Mouse (Mus musculus) kidney, adult 2 months (tissue): Measurements from ENCODE around the gene Mphosph10. TPM values are rescaled to one million over a fixed set of nuclear protein-coding genes. Genes with fewer than 3 reads are reported as not detected.
A peak's percentile ranks its signal among the peaks of the same experiment; 100 is the strongest.

Source experiments
- DNase-seq: peaks from one replicate; pipeline ENCODE4 v3.0.0; 2021
- H3K27ac ChIP-seq: fragments of 200-500 bp; 2 replicates; pipeline ENCODE4 v1.5.1; 2012; ENCODE audit warnings: low read depth, low read length, control low read depth, inconsistent platforms; ENCODE audit not compliant: insufficient read depth
- H3K27me3 ChIP-seq: fragments of 200-500 bp; replicated peaks from 2 replicates; pipeline ENCODE4 v1.6.1; 2012; ENCODE audit warnings: mild to moderate bottlenecking, moderate library complexity, low read length, inconsistent platforms; ENCODE audit not compliant: control insufficient read depth, insufficient read depth
- H3K36me3 ChIP-seq: fragments of 200-500 bp; 2 replicates; pipeline ENCODE4 v1.6.1; 2012; ENCODE audit warnings: mild to moderate bottlenecking, moderate library complexity, low read length, inconsistent platforms; ENCODE audit not compliant: control insufficient read depth, insufficient read depth
- H3K4me1 ChIP-seq: fragments of 200-500 bp; 2 replicates; pipeline ENCODE4 v1.6.1; 2011; ENCODE audit warnings: low read length; ENCODE audit not compliant: control insufficient read depth, insufficient read depth
- H3K4me3 ChIP-seq: fragments of 200-500 bp; 2 replicates; pipeline ENCODE4 v1.5.1; 2011; ENCODE audit warnings: mild to moderate bottlenecking, low read depth, low read length, control low read depth; ENCODE audit not compliant: insufficient read depth
- CTCF ChIP-seq: fragments of 200-500 bp; conservative IDR thresholded peaks from 2 replicates; pipeline ENCODE4 v1.5.1; 2011; ENCODE audit warnings: low read depth, mild to moderate bottlenecking, control low read depth, low read length, moderate library complexity, mixed read lengths; ENCODE audit not compliant: insufficient read depth, insufficient read length
- POLR2A ChIP-seq: fragments of 200-500 bp; IDR thresholded peaks from one replicate; pipeline ENCODE4 v1.6.1; 2011; ENCODE audit warnings: low read depth, low read length, control low read depth
- WGBS: fragments of 180-500 bp; shearing (Covaris S2); methylation state at CpG from one replicate; pipeline ENCODE4 v1.1.7; 2018; 5-methylcytosine and 5-hydroxymethylcytosine counted together
- polyA plus RNA-seq: library from polyadenylated mRNA; depleted of rRNA; stranded (reverse); fragments of >200 nt; gene quantifications from 2 replicates; pipeline ENCODE4 v1.2.3, GENCODE M21; 2012

Mphosph10 gene
- polyA plus RNA-seq, 1 experiment = 1.5 TPM

GRCm38 (mm10) chr7:64354206-64354605 lies 37.9 kb downstream of the Mphosph10 start:
- Histone ChIP-seq H3K4me3 (no peak overlapping the region), H3K36me3 (no peaks in the 10 kb centered on the region), H3K4me1 (no peaks in the 10 kb centered on the region), H3K27ac (peak overlapping the region; percentile 42; the same call in 1 of the 2 replicates), H3K27me3 (no peaks in the 10 kb centered on the region)
- DNase-seq = peak; percentile 34
- TF ChIP-seq POLR2A (no peak), CTCF (no peak)
- WGBS = 66% methylated on average over 14 of the region's 14 CpGs

- no peaks in the 10 kb centered on the region for H3K36me3 ChIP-seq
- 66% methylated on average over 4 of the region's 4 CpGs for WGBS
- H3K27me3 ChIP-seq = no peaks in the 10 kb centered on the region
- TF ChIP-seq POLR2A = no peak
- no peak for TF ChIP-seq CTCF
- peaks cover 5% of the 10 kb centered on the region; the same call in 1 of the 2 replicates for H3K4me1 ChIP-seq
- peak; percentile 68 for DNase-seq
- no peak overlapping the region for H3K4me3 ChIP-seq
- H3K27ac ChIP-seq = peak overlapping the region; percentile 53
These were observed 41.0 kb downstream of the Mphosph10 start for GRCm38 (mm10) chr7:64351087-64351486.

GRCm38 (mm10) chr7:64349147-64349861 lies 42.8 kb downstream of the Mphosph10 start:
- WGBS = 77% methylated on average over 15 of the region's 15 CpGs
- DNase-seq = peak; percentile 21
- peak overlapping the region; percentile 66 for H3K27ac ChIP-seq
- peaks cover 5% of the 10 kb centered on the region; the same call in 1 of the 2 replicates for H3K4me1 ChIP-seq
- no peaks in the 10 kb centered on the region; the same call in 1 of the 2 replicates for H3K36me3 ChIP-seq
- H3K27me3 ChIP-seq = no peaks in the 10 kb centered on the region
- no peak overlapping the region for H3K4me3 ChIP-seq
- TF ChIP-seq CTCF (no peak), POLR2A (no peak)

GRCm38 (mm10) chr7:64347813-64348212 lies 44.3 kb downstream of the Mphosph10 start:
- WGBS = 44% methylated on average over 1 of the region's 1 CpGs
- peak overlapping the region; percentile 78 for H3K27ac ChIP-seq

GRCm38 (mm10) chr7:64332686-64333085 lies 59.4 kb downstream of the Mphosph10 start:
- H3K36me3 ChIP-seq = peaks cover 7% of the 10 kb centered on the region
- H3K4me3 ChIP-seq = no peak overlapping the region
- H3K4me1 ChIP-seq = no peaks in the 10 kb centered on the region
- no peak overlapping the region for H3K27ac ChIP-seq
- 94% methylated on average over 1 of the region's 1 CpGs for WGBS
- H3K27me3 ChIP-seq = no peaks in the 10 kb centered on the region
- no peak for TF ChIP-seq CTCF
- TF ChIP-seq POLR2A = no peak
- no peak for DNase-seq

More at GRCm38 (mm10) chr7:64347813-64348212, 44.3 kb downstream of the Mphosph10 start:
- Histone ChIP-seq H3K27me3 (no peaks in the 10 kb centered on the region), H3K4me1 (peaks cover 5% of the 10 kb centered on the region; the same call in 1 of the 2 replicates), H3K36me3 (no peaks in the 10 kb centered on the region; the same call in 1 of the 2 replicates), H3K4me3 (no peak overlapping the region)
- TF ChIP-seq POLR2A (no peak), CTCF (no peak)
- peak; percentile 52 for DNase-seq

GRCm38 (mm10) chr7:64331309-64331708 lies 60.8 kb downstream of the Mphosph10 start:
- peaks cover 4% of the 10 kb centered on the region for H3K36me3 ChIP-seq
- no peaks in the 10 kb centered on the region for H3K4me1 ChIP-seq
- DNase-seq = no peak
- 89% methylated on average over 3 of the region's 3 CpGs for WGBS
- TF ChIP-seq POLR2A (no peak), CTCF (no peak)
- H3K27me3 ChIP-seq = no peaks in the 10 kb centered on the region
- H3K27ac ChIP-seq = no peak overlapping the region
- H3K4me3 ChIP-seq = no peak overlapping the region

GRCm38 (mm10) chr7:64327486-64327885 lies 64.6 kb downstream of the Mphosph10 start:
- 86% methylated on average over 4 of the region's 4 CpGs for WGBS
- Histone ChIP-seq H3K4me3 (no peak overlapping the region), H3K27me3 (no peaks in the 10 kb centered on the region), H3K36me3 (peaks cover 3% of the 10 kb centered on the region; the same call in 1 of the 2 replicates), H3K27ac (no peak overlapping the region), H3K4me1 (no peaks in the 10 kb centered on the region)
- TF ChIP-seq CTCF = no peak
- DNase-seq = no peak
